Mouse (Mus musculus) sigmoid colon, adult 10 weeks (tissue): Measurements from ENCODE around the gene Nusap1. TPM values are rescaled to one million over a fixed set of nuclear protein-coding genes. Genes with fewer than 3 reads are reported as not detected.

ENCODE experiments used
- polyA plus RNA-seq: library from polyadenylated mRNA; stranded (reverse); fragments of 350-450 nt; fragmentation: Illumina TruSeq; extraction: RNeasy Lipid Tissue Mini Kit (QIAGEN cat#74804); gene quantifications from one replicate; pipeline ENCODE4 v1.2.3, GENCODE M21; 2014; ENCODE audit warnings: low read depth, low replicate concordance

Gene Nusap1
- 26.7 TPM for polyA plus RNA-seq

DNA sequence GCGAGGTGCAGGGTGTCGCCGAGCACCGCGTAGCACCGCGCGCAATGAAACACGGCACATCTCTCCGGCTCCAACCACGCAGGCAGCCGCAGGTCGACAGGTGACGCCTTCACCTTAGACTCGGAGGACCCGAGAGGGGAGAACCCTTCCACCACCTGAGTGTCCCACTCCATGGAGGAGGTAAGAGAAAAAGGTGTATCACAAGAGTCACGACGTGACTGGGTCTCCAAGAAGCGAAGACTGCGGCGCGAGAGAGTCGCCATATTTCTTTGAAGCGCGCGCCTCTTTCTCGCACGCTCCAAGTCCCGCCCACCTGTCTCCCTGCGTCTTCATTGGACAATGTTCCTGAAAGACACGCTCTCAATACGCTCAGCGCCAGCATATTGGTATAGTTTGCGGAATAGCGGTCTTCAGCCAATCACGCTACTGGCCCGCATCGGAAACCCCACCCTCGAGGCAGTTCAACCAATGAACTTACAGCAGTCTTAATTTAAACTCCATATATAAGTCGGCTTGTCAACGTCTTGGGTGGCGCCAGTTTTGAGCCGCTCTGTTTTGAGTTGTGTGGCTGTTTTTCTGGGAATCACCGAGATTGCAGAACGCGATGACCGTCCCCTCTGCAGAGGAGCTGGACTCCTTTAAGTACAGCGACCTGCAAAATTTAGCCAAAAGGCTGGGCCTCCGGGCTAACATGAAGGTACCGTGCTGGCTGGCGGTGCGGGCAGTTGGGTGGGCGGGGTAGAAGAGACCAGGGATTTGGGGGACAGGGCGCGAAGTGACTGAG is at the start of gene Nusap1, which contains the start of gene Oip5:
Nusap1 (plus strand) TSS at position 100 of the 784 bp plus-strand sequence.
Oip5 (minus strand) TSS at position 271 of the 784 bp plus-strand sequence.

DNA sequence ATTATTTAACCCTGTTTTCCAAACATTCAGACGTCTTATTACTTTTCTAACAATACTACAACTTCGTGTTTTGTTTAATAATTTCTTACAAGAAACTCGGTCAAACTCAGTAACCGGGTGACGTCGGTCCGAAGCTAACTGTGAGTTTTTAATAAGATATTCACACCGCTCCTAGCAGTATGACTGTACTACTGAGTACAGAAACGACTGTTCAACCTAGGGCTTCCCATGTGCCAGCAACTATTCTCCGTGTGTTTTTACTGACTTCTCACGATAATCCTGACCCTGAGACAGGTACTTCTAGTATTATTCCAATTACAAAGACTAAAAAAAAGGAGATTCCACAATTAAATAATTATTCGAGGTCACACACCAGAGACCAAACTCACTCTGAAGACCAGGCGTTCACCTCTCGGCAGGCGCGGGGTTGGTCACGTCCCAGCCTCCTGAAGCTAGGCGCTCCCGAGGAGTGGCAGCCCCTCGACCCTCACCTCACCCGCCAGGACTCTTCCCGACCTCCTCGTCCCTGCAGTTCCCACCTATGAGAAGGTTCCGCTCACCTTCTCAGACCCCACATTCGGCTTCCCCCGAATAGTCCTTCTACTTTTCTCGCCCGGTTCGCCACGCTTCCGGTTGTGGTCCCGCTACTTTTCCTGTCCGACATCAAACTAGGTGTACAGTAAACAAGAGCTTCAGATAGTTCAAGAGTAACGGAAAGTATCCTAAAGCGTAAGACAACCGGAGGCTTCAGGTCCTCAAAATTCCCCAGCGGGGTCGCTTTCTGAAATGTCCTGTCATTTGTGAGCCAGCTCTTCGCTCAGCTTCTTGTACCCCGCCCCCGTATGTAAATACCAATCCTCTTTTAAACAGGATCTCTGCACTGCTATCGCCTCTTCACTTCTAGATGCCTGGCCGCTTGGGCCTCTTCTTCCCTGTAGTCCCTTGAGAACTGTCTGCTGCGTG is 44.4 kb downstream of the Nusap1 start, which contains the start of gene Ndufaf1:
Ndufaf1 (minus strand) TSS at position 608 of the 963 bp plus-strand sequence.

GRCm38 (mm10) chr2:119674525-119675214 is 56.6 kb downstream of the Nusap1 start, which contains the start of gene Rtf1:
TSS of gene Rtf1 (plus strand) at chr2:119675068.

Other genes starting within 250 kb of the Nusap1 start
- gene Ino80, start 140.6 kb upstream of the Nusap1 start, polyA plus RNA-seq = 26.8 TPM
- 0.91 TPM for gene Exd1, start 70.7 kb upstream of the Nusap1 start, polyA plus RNA-seq
- gene Chp1, start 70.6 kb upstream of the Nusap1 start, polyA plus RNA-seq = 644 TPM
- gene Oip5, start 171 bp downstream of the Nusap1 start, polyA plus RNA-seq = 9.4 TPM
- gene Ndufaf1, start 44.5 kb downstream of the Nusap1 start, polyA plus RNA-seq = 53.8 TPM
- 31.3 TPM for gene Rtf1, start 56.8 kb downstream of the Nusap1 start, polyA plus RNA-seq
- gene Itpka, start 124.0 kb downstream of the Nusap1 start, polyA plus RNA-seq = 0.22 TPM
- gene Ltk, start 142.1 kb downstream of the Nusap1 start, polyA plus RNA-seq = not detected
- gene Rpap1, start 169.2 kb downstream of the Nusap1 start, polyA plus RNA-seq = 1.3 TPM
- 0.66 TPM for gene Tyro3, start 179.4 kb downstream of the Nusap1 start, polyA plus RNA-seq